Mouse (Mus musculus) neural tube, embryonic 11.5 days (tissue): ENCODE measurements around the gene Myt1l. TPM values are rescaled to one million over a fixed set of nuclear protein-coding genes. Genes with fewer than 3 reads are reported as not detected.

Experiments used
- ATAC-seq: fragments of 200-750 bp; cut with Nextera tagmentation; 2 replicates; pipeline ENCODE4 v1.8.0; 2017; ENCODE audit warnings: moderate number of reproducible peaks, mild to moderate bottlenecking, moderate TSS enrichment, moderate library complexity; ENCODE audit not compliant: insufficient read depth, low FRiP score, low TSS enrichment
- DNase-seq: peaks from one replicate; pipeline ENCODE4 v3.0.0-alpha.2; 2015; ENCODE audit warnings: low spot score
- H3K27ac ChIP-seq: fragments of 300-500 bp; sonication (generic); 2 replicates; pipeline ENCODE4 v1.5.1; 2014; ENCODE audit warnings: low read depth, mild to moderate bottlenecking, low read length
- H3K27me3 ChIP-seq: fragments of 300-500 bp; sonication (generic); 2 replicates; pipeline ENCODE4 v1.6.1; 2014; ENCODE audit warnings: mild to moderate bottlenecking, low read length, mixed read lengths; ENCODE audit not compliant: control insufficient read depth, insufficient read depth
- H3K36me3 ChIP-seq: fragments of 300-500 bp; sonication (generic); 2 replicates; pipeline ENCODE4 v1.6.1; 2014; ENCODE audit warnings: mild to moderate bottlenecking, low read length, moderate library complexity, mixed read lengths; ENCODE audit not compliant: control insufficient read depth, insufficient read depth
- H3K4me1 ChIP-seq: fragments of 300-500 bp; sonication (generic); 2 replicates; pipeline ENCODE4 v1.6.1; 2014; ENCODE audit warnings: low read length, mixed read lengths; ENCODE audit not compliant: control insufficient read depth, insufficient read depth
- H3K4me2 ChIP-seq: fragments of 300-500 bp; sonication (generic); 2 replicates; pipeline ENCODE4 v1.6.1; 2014; ENCODE audit warnings: low read depth, mild to moderate bottlenecking, moderate library complexity
- H3K4me3 ChIP-seq: fragments of 300-500 bp; sonication (generic); 2 replicates; pipeline ENCODE4 v1.5.1; 2014; ENCODE audit warnings: low read depth, low read length
- H3K9ac ChIP-seq: fragments of 300-500 bp; sonication (generic); 2 replicates; pipeline ENCODE4 v1.6.1; 2014; ENCODE audit warnings: mild to moderate bottlenecking, low read length
- H3K9me3 ChIP-seq: fragments of 300-500 bp; sonication (generic); 2 replicates; pipeline ENCODE4 v1.6.1; 2016; ENCODE audit warnings: low read length; ENCODE audit not compliant: control insufficient read depth
- WGBS: fragments of 180-500 bp; shearing (Covaris S2); extraction: QIAGEN DNeasy Blood & Tissue Kit; methylation state at CpG from one replicate; pipeline ENCODE4 v1.1.7; 2014; 5-methylcytosine and 5-hydroxymethylcytosine counted together
- polyA plus RNA-seq: library from polyadenylated mRNA; unstranded; fragments of >200 nt; fragmentation: Nextera tagmentation; extraction: Ambion mirVana; gene quantifications from 2 replicates; pipeline ENCODE4 v1.2.1, GENCODE M21; 2014

The Myt1l gene
- polyA plus RNA-seq, 1 experiment from 2014 or later, result 23.8 TPM

- Histone ChIP-seq H3K36me3 (no peaks in the 10 kb centered on the region), H3K4me2 (no peak overlapping the region), H3K27ac (no peak overlapping the region), H3K4me1 (no peaks in the 10 kb centered on the region), H3K9me3 (no peaks in the 10 kb centered on the region), H3K9ac (no peak overlapping the region), H3K4me3 (no peak overlapping the region), H3K27me3 (no peaks in the 10 kb centered on the region)
- no peak for ATAC-seq
- DNase-seq, result no peak
- WGBS, result 91% methylated on average over 6 of the region's 6 CpGs
Measured at GRCm38 (mm10) chr12:29741181-29741580, 213.0 kb downstream of the Myt1l start.

- Histone ChIP-seq H3K4me2 (no peak overlapping the region), H3K27me3 (no peaks in the 10 kb centered on the region), H3K9ac (no peak overlapping the region), H3K9me3 (no peaks in the 10 kb centered on the region), H3K27ac (no peak overlapping the region), H3K36me3 (no peaks in the 10 kb centered on the region), H3K4me1 (no peaks in the 10 kb centered on the region), H3K4me3 (no peak overlapping the region)
- DNase-seq, result no peak
- WGBS, result 88% methylated on average over 4 of the region's 4 CpGs
- ATAC-seq, result no peak
Measured at GRCm38 (mm10) chr12:29750604-29751128, 222.5 kb downstream of the Myt1l start.

- H3K36me3 ChIP-seq, result no peaks in the 10 kb centered on the region
- H3K4me2 ChIP-seq, result no peak overlapping the region
- no peak for DNase-seq
- WGBS, result 92% methylated on average over 5 of the region's 5 CpGs
- no peak overlapping the region for H3K4me3 ChIP-seq
- H3K9ac ChIP-seq, result no peak overlapping the region
- H3K27ac ChIP-seq, result no peak overlapping the region
- no peaks in the 10 kb centered on the region for H3K27me3 ChIP-seq
- no peaks in the 10 kb centered on the region for H3K9me3 ChIP-seq
- no peak for ATAC-seq
- no peaks in the 10 kb centered on the region for H3K4me1 ChIP-seq
Measured at GRCm38 (mm10) chr12:29755086-29755871, 227.1 kb downstream of the Myt1l start.

- Histone ChIP-seq H3K4me1 (no peaks in the 10 kb centered on the region), H3K9ac (no peak overlapping the region), H3K27ac (no peak overlapping the region), H3K4me2 (no peak overlapping the region), H3K4me3 (no peak overlapping the region), H3K36me3 (no peaks in the 10 kb centered on the region), H3K9me3 (no peaks in the 10 kb centered on the region), H3K27me3 (no peaks in the 10 kb centered on the region)
- 90% methylated on average over 3 of the region's 3 CpGs for WGBS
- DNase-seq (no peak), ATAC-seq (no peak)
Measured at GRCm38 (mm10) chr12:29755872-29756265, 227.7 kb downstream of the Myt1l start.

- H3K4me3 ChIP-seq, result no peak overlapping the region
- no peaks in the 10 kb centered on the region for H3K9me3 ChIP-seq
- no peak overlapping the region for H3K27ac ChIP-seq
- H3K36me3 ChIP-seq, result no peaks in the 10 kb centered on the region
- ATAC-seq, result no peak
- H3K4me2 ChIP-seq, result no peak overlapping the region
- no peak for DNase-seq
- no peaks in the 10 kb centered on the region for H3K27me3 ChIP-seq
- no peak overlapping the region for H3K9ac ChIP-seq
- no peaks in the 10 kb centered on the region for H3K4me1 ChIP-seq
- WGBS, result 77% methylated on average over 4 of the region's 4 CpGs
Measured at GRCm38 (mm10) chr12:29760611-29761010, 232.4 kb downstream of the Myt1l start.

- H3K27me3 ChIP-seq, result no peaks in the 10 kb centered on the region
- no peak overlapping the region for H3K4me2 ChIP-seq
- WGBS, result 87% methylated on average over 1 of the region's 1 CpGs
- no peak overlapping the region for H3K9ac ChIP-seq
- no peak overlapping the region for H3K4me3 ChIP-seq
- no peak for ATAC-seq
- DNase-seq, result no peak
- no peaks in the 10 kb centered on the region for H3K36me3 ChIP-seq
- H3K4me1 ChIP-seq, result no peaks in the 10 kb centered on the region
- H3K27ac ChIP-seq, result no peak overlapping the region
- no peaks in the 10 kb centered on the region for H3K9me3 ChIP-seq
Measured at GRCm38 (mm10) chr12:29766158-29766557, 238.0 kb downstream of the Myt1l start.

GRCm38 (mm10) chr12:29771791-29772190, 243.6 kb downstream of the Myt1l start:
- ATAC-seq, result no peak
- no peak for DNase-seq
- no peak overlapping the region for H3K4me2 ChIP-seq
- H3K9me3 ChIP-seq, result no peaks in the 10 kb centered on the region
- no peaks in the 10 kb centered on the region for H3K27me3 ChIP-seq
- H3K4me3 ChIP-seq, result no peak overlapping the region
- WGBS, result 82% methylated on average over 3 of the region's 3 CpGs
- H3K27ac ChIP-seq, result no peak overlapping the region
- H3K36me3 ChIP-seq, result no peaks in the 10 kb centered on the region
- H3K9ac ChIP-seq, result no peak overlapping the region
- H3K4me1 ChIP-seq, result no peaks in the 10 kb centered on the region

GRCm38 (mm10) chr12:29772401-29772800, 244.2 kb downstream of the Myt1l start:
- Histone ChIP-seq H3K4me3 (no peak overlapping the region), H3K9ac (no peak overlapping the region), H3K4me2 (no peak overlapping the region), H3K4me1 (no peaks in the 10 kb centered on the region), H3K27ac (no peak overlapping the region), H3K36me3 (no peaks in the 10 kb centered on the region), H3K9me3 (no peaks in the 10 kb centered on the region), H3K27me3 (no peaks in the 10 kb centered on the region)
- no peak for ATAC-seq
- DNase-seq, result no peak

- ATAC-seq (no peak), DNase-seq (no peak)
- Histone ChIP-seq H3K4me1 (no peaks in the 10 kb centered on the region), H3K27me3 (no peaks in the 10 kb centered on the region), H3K9ac (no peak overlapping the region), H3K9me3 (no peaks in the 10 kb centered on the region), H3K4me2 (no peak overlapping the region), H3K27ac (no peak overlapping the region), H3K36me3 (no peaks in the 10 kb centered on the region), H3K4me3 (no peak overlapping the region)
- WGBS, result 89% methylated on average over 2 of the region's 2 CpGs
Measured at GRCm38 (mm10) chr12:29778901-29779300, 250.7 kb downstream of the Myt1l start.
